Mouse (Mus musculus) small intestine, adult 2 months (tissue): ENCODE measurements around the gene Kif1bp. TPM values are rescaled to one million over a fixed set of nuclear protein-coding genes. Genes with fewer than 3 reads are reported as not detected.

Experiments
- H3K27ac ChIP-seq: fragments of 200-500 bp; 2 replicates; pipeline ENCODE4 v1.5.1; 2012; ENCODE audit warnings: low read depth, low read length, control low read depth, inconsistent platforms; ENCODE audit not compliant: insufficient read depth
- H3K27me3 ChIP-seq: fragments of 200-500 bp; 2 replicates; pipeline ENCODE4 v1.6.1; 2012; ENCODE audit warnings: mild to moderate bottlenecking, moderate library complexity, low read length, inconsistent platforms; ENCODE audit not compliant: control insufficient read depth, insufficient read depth
- H3K36me3 ChIP-seq: fragments of 200-500 bp; 2 replicates; pipeline ENCODE4 v1.6.1; 2012; ENCODE audit warnings: mild to moderate bottlenecking, low read length, control low read depth, inconsistent platforms; ENCODE audit not compliant: control insufficient read depth, insufficient read depth
- H3K4me1 ChIP-seq: fragments of 200-500 bp; 2 replicates; pipeline ENCODE4 v1.6.1; 2012; ENCODE audit warnings: low read length, inconsistent platforms, mixed read lengths; ENCODE audit not compliant: control insufficient read depth, insufficient read depth, insufficient read length
- H3K4me3 ChIP-seq: fragments of 200-500 bp; 2 replicates; pipeline ENCODE4 v1.5.1; 2012; ENCODE audit warnings: low read depth, mild to moderate bottlenecking, control low read depth, inconsistent platforms, low read length, moderate library complexity
- CTCF ChIP-seq: fragments of 200-500 bp; IDR thresholded peaks from 2 replicates; pipeline ENCODE4 v1.5.1; 2012; ENCODE audit warnings: low read depth, mild to moderate bottlenecking, control low read depth, inconsistent platforms, low read length, moderate library complexity, mixed read lengths; ENCODE audit not compliant: insufficient replicate concordance, insufficient read length; ENCODE audit errors: extremely low read depth
- POLR2A ChIP-seq: fragments of 200-500 bp; IDR thresholded peaks from 2 replicates; pipeline ENCODE4 v1.6.1; 2012; ENCODE audit warnings: low read depth, mild to moderate bottlenecking, control low read depth, inconsistent platforms, low read length, moderate library complexity
- WGBS: fragments of 180-500 bp; shearing (Covaris S2); methylation state at CpG from one replicate; pipeline ENCODE4 v1.1.7; 2018; 5-methylcytosine and 5-hydroxymethylcytosine counted together
- polyA plus RNA-seq: library from polyadenylated mRNA; depleted of rRNA; stranded (reverse); fragments of >200 nt; gene quantifications from 2 replicates; pipeline ENCODE4 v1.2.3, GENCODE M21; 2012

Kif1bp gene
- polyA plus RNA-seq, 1 experiment, result 21.0 TPM

GRCm38 (mm10) chr10:62507591-62508308 lies 70.5 kb downstream of the Kif1bp start:
- peak overlapping the region; percentile 65 for H3K4me3 ChIP-seq
- no peaks in the 10 kb centered on the region for H3K36me3 ChIP-seq
- TF ChIP-seq POLR2A (peak; percentile 76; the same call in 1 of the 2 replicates), CTCF (no peak)
- 12% methylated on average over 18 of the region's 18 CpGs for WGBS
- peak overlapping the region; percentile 94 for H3K27ac ChIP-seq
- H3K4me1 ChIP-seq, result peaks cover 11% of the 10 kb centered on the region; the same call in 1 of the 2 replicates
- no peaks in the 10 kb centered on the region for H3K27me3 ChIP-seq

GRCm38 (mm10) chr10:62507071-62507470 lies 71.2 kb downstream of the Kif1bp start:
- Histone ChIP-seq H3K27me3 (no peaks in the 10 kb centered on the region), H3K36me3 (no peaks in the 10 kb centered on the region), H3K27ac (peak overlapping the region; percentile 43; the same call in 1 of the 2 replicates), H3K4me3 (no peak overlapping the region), H3K4me1 (peaks cover 13% of the 10 kb centered on the region; the same call in 1 of the 2 replicates)
- TF ChIP-seq CTCF, result no peak
- no peak for TF ChIP-seq POLR2A
- 64% methylated on average over 4 of the region's 4 CpGs for WGBS

GRCm38 (mm10) chr10:62506019-62506556 lies 72.2 kb downstream of the Kif1bp start:
- TF ChIP-seq POLR2A, result no peak
- TF ChIP-seq CTCF, result no peak
- no peaks in the 10 kb centered on the region for H3K27me3 ChIP-seq
- H3K27ac ChIP-seq, result peak overlapping the region; percentile 81
- H3K4me3 ChIP-seq, result peak overlapping the region; percentile 49
- H3K36me3 ChIP-seq, result no peaks in the 10 kb centered on the region
- H3K4me1 ChIP-seq, result peaks cover 16% of the 10 kb centered on the region; the same call in 1 of the 2 replicates
- 66% methylated on average over 17 of the region's 17 CpGs for WGBS

- peak overlapping the region; percentile 49; the same call in 1 of the 2 replicates for H3K4me3 ChIP-seq
- H3K27ac ChIP-seq, result peak overlapping the region; percentile 81
- TF ChIP-seq CTCF, result no peak
- TF ChIP-seq POLR2A, result no peak
- no peaks in the 10 kb centered on the region for H3K36me3 ChIP-seq
- peaks cover 16% of the 10 kb centered on the region; the same call in 1 of the 2 replicates for H3K4me1 ChIP-seq
- H3K27me3 ChIP-seq, result no peaks in the 10 kb centered on the region
- 75% methylated on average over 9 of the region's 9 CpGs for WGBS
These were observed 72.9 kb downstream of the Kif1bp start for GRCm38 (mm10) chr10:62505224-62505983.

- Histone ChIP-seq H3K4me3 (peak overlapping the region; percentile 4; the same call in 1 of the 2 replicates), H3K27ac (peak overlapping the region; percentile 49), H3K36me3 (no peaks in the 10 kb centered on the region), H3K27me3 (no peaks in the 10 kb centered on the region), H3K4me1 (peaks cover 13% of the 10 kb centered on the region; the same call in 1 of the 2 replicates)
- TF ChIP-seq CTCF (no peak), POLR2A (no peak)
- 38% methylated on average over 12 of the region's 12 CpGs for WGBS
These were observed 74.2 kb downstream of the Kif1bp start for GRCm38 (mm10) chr10:62503836-62504628.

- TF ChIP-seq POLR2A (no peak), CTCF (no peak)
- Histone ChIP-seq H3K27ac (peak overlapping the region; percentile 39; the same call in 1 of the 2 replicates), H3K27me3 (no peaks in the 10 kb centered on the region), H3K4me3 (no peak overlapping the region), H3K4me1 (peaks cover 7% of the 10 kb centered on the region; the same call in 1 of the 2 replicates), H3K36me3 (no peaks in the 10 kb centered on the region)
- 32% methylated on average over 4 of the region's 4 CpGs for WGBS
These were observed 74.9 kb downstream of the Kif1bp start for GRCm38 (mm10) chr10:62503353-62503752.
